Mouse (Mus musculus): ENCODE results near the gene Ric8a.
A peak's percentile ranks its signal among the peaks of the same experiment; 100 is the strongest.

Ric8a gene

GRCm38 (mm10) chr7:140856785-140857549, at the start of gene Ric8a:
Gene Ric8a (plus strand): TSS chr7:140856957.
- DNase-seq (ENCODE audit: low read depth, low spot score) = peak; percentile 85

DNA sequence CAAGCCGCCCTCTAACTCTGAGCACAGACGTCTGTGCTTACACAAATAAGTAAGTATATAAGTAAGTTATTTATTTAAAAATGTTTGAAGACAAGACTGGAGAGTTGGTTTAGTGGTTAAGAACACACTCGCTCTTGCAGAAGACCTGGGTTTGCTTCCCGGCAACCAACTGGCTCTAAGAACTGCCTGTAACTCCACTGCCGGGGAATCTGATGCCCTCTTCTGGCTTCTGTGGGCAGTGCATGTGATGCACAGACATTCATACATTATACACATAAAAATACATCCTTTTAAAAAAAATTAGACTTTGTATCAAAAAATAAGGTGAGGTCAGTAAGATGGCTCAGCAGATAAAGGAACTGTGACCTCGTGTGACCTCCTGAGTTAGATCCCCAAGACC, 46.3 kb upstream of the Ric8a start:
- no peak for DNase-seq (ENCODE audit: low read depth, low spot score)

GRCm38 (mm10) chr7:140811714-140812113, 45.0 kb upstream of the Ric8a start:
- DNase-seq (ENCODE audit: low read depth, low spot score) = no peak

DNA sequence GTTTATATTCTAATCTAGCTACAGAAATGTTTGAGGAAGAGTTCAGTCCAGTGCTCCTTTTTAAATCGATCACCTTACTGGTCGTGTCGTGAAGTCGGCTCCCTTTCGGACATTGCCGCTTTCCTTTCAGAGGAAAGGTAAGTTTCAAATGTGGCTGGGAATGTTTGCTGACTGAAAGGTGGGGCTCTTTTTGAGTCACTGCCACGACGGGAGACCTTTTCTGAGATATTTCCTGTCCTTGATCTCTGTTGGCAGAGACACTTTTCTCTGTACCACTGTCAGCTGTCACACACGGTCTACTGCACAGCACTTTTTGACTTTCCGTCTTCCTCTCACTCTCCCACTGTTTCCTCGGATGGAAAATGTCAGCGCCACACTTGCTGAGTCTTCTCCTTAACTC, 43.9 kb upstream of the Ric8a start:
- no peak for DNase-seq (ENCODE audit: low read depth, low spot score)

GRCm38 (mm10) chr7:140820173-140820572, 36.6 kb upstream of the Ric8a start:
- DNase-seq (ENCODE audit: low read depth, low spot score) = no peak

GRCm38 (mm10) chr7:140821305-140821652, 35.5 kb upstream of the Ric8a start:
- no peak for DNase-seq (ENCODE audit: low read depth, low spot score)

DNA sequence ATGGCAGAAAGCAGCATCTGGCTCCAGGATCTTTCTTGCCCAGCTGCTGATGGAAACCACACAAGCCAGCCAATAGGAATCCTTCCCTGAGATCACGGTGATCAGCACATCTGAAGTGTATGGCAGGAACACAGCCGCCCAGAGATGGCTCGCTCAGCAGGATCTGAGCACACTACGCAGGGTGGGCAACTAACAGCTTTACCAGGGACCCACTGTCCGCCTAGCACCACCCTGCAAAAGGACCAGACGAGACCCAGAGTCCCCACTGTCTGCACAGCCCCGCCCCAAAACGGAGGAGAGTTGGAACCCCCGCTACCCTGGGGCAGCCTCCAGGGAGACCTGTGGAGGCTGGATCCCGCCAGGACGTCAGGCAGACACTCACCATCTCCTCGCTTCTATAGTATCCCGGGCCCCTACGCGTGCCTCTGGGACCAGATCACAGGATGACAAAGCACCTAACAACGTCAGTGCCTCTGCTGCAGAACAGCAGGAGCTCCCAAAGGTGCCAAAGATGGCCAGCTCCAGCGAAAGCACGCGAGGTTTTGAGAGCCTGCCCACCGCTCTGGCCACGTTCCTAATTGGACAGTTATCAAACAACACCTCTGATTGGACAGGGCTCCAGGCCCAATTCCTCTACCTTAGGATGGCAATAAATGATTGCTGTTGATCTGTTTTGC, 35.0 kb upstream of the Ric8a start, which contains the start of gene Zfp941:
Gene Zfp941 (minus strand): TSS at position 526 of the 677 bp plus-strand sequence.
- DNase-seq (ENCODE audit: low read depth, low spot score) = peak; percentile 78

- no peak for DNase-seq (ENCODE audit: low read depth, low spot score)
These were observed 34.0 kb upstream of the Ric8a start for GRCm38 (mm10) chr7:140822731-140823130.

DNA sequence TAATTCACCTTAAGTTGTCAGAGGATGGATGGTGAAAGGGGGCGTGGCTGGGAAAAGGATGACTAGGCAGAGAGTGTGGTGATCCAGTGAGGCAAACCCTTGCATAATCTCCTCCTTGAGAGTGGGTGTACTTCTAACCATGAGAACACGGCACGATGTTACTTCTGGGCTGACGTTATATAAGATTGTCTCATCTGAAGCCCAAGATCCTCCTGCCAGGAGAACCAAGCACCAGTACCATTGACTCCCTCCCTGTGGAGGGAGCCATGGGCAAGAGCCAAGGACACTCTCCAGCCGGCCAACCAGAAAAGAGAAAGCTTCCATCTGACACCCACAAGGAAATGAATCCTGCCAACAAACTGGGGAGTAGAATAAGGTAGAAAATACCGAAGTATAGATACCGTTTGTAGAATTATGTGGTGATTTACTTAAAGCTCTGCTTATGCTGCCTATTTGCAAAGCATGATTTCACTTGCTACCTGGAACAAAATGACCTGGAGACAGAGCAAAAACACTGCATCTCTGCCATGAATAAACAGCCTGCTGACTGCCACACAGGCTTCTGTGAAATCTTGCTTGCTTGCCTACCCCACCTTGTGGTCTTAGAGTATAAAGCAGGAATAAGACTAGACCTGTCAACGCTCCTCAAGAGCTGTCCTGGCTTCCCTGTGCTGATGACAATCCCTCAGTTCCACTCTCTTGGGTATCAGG, 28.4 kb upstream of the Ric8a start:
- DNase-seq (ENCODE audit: low read depth, low spot score) = peak; percentile 91

GRCm38 (mm10) chr7:140831447-140831846, 25.3 kb upstream of the Ric8a start:
- DNase-seq (ENCODE audit: low read depth, low spot score) = no peak

GRCm38 (mm10) chr7:140833341-140833740, 23.4 kb upstream of the Ric8a start:
- no peak for DNase-seq (ENCODE audit: low read depth, low spot score)

DNA sequence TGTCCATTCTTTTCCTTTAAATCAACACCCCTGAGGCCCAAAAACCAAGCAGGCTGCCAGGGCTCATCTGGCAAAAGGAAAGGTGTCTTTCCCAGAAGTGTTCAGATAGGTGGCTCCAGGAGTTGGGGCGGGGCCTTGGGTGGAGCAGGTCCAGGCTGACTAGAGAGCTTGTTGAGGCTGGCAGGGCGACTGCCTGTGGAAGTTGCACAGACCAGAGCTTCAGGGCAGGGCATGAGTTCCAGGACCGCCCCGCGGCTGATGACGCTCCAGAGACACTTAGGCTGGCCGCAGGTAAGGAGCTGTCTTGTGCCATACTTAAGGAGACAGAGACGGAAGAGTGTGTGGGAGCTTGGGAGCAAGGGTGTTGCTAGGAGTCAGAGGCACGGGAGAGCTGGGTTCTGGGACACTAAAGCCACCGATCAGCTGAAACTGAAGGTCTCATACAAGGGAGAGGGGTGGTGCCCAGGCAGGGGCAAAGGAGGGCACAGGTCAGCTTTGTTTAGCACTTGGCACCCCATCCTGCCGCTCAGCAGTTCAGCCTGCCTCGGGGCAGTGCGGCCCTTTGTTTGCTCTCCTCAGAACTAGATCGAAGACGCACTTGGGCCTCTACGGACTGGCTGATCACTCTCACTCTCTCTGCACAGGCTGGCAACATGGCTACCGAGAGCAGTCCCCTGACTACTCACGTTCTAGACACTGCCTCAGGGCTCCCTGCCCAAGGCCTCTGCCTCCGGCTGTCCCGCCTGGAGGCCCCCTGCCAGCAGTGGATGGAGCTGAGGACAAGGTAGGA, 21.6 kb upstream of the Ric8a start, which contains the start of gene Urah:
Gene Urah (plus strand): TSS at position 51 of the 790 bp plus-strand sequence.
- DNase-seq (ENCODE audit: low read depth, low spot score) = no peak

DNA sequence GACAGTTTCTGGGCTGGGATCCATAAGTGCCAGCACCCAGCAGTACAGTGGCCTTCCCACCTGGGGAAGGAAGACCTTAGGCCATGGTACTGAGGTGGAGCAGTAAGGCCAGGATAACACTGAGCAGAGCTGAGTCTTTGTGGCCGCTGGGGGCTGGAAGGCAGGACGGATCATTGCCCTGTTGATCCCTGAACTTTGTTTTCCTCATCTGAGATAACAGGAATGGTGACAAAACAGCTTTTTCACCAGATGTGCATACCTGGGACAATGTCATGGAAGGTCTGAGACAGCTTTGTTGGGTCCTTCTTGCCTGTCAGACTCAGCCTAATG, 21.0 kb upstream of the Ric8a start:
- no peak for DNase-seq (ENCODE audit: low read depth, low spot score)

- peak; percentile 60 for DNase-seq (ENCODE audit: low read depth, low spot score)
These were observed 20.3 kb upstream of the Ric8a start for GRCm38 (mm10) chr7:140836243-140837115.

DNA sequence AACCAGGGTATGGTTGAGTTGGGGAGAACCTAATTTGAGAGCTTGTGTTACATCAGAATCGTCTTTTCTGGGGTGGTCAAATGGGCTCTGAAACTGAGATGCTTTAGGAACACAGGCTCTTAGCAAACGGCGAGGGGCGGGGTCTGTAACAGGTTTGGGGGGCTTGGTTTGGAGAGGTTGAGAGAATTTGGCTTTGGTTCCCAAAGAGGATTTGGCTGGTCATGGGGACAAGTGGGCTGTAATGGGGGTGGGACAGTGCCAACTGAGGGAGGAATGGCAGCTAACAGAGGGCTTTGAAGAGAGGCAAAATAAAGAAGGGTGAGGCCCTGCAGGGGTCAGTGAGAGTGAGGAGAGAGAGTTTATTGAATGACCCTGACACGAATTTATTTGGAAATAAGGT, 17.2 kb upstream of the Ric8a start:
- no peak for DNase-seq (ENCODE audit: low read depth, low spot score)

- DNase-seq (ENCODE audit: low read depth, low spot score) = peak; percentile 41
These were observed 15.7 kb upstream of the Ric8a start for GRCm38 (mm10) chr7:140840750-140841735.

DNA sequence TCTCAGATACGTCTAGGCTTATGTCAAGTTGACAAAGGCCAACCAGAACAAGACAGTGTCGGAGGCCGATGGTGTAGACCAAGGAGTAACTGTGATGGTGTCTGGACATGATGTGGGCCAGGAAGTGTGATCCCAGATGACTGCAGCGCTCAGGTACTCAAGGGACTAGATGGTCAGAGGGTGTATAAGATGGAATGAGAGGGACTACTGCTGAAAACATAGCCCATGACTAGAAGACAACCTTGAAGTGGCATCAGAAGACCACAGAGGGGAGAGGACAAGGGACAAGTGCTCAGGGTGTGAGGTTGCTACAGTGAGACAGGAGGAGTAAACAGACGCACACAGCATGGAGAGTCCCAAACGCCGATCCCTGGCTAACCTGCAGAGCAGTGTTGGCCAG, 13.0 kb upstream of the Ric8a start:
- DNase-seq (ENCODE audit: low read depth, low spot score) = no peak

GRCm38 (mm10) chr7:140844905-140845665, 11.7 kb upstream of the Ric8a start, which contains the start of gene Scgb1c1:
Gene Scgb1c1 (plus strand): TSS chr7:140845547.
- DNase-seq (ENCODE audit: low read depth, low spot score) = peak; percentile 68

DNA sequence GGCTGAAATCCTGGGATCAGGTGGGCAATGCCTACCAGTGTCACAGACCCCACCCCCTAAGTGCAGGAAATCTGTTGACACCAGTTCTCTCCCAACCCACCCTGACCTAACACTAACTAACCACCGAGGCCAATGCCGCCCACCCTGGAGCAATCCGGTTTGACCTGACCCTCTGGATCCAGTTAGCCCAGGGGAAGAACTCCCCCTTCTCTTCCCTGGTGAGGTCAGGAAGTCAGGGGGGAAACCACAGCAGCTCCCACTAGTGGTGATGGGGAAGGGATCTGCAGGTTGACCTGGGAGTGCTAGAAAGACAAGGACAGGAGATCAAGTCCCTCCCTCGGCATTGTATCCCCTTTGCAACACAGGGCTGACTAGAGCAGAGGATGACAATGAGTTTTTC, 11.1 kb upstream of the Ric8a start:
- DNase-seq (ENCODE audit: low read depth, low spot score) = no peak

All from telencephalon, adult 2 months (tissue).